Mouse (Mus musculus) CH12.LX (cell line): Measurements from ENCODE around the gene Mad1l1. TPM values are rescaled to one million over a fixed set of nuclear protein-coding genes. Genes with fewer than 3 reads are reported as not detected.

Experiments
- DNase-seq: peaks from one replicate; pipeline ENCODE4 v3.0.0-alpha.2; 2013; ENCODE audit errors: extremely low read depth
- H3K27ac ChIP-seq: 2 replicates; pipeline ENCODE4 v1.5.1; 2012; ENCODE audit warnings: low read depth, mild to moderate bottlenecking, control low read depth, moderate library complexity; ENCODE audit not compliant: insufficient read depth
- H3K27me3 ChIP-seq: replicated peaks from 2 replicates; pipeline ENCODE3; 2012; ENCODE audit warnings: inconsistent platforms
- H3K36me3 ChIP-seq, 2 experiments: replicated peaks in 1 of 2; 2 replicates each; pipeline versions ENCODE3 to v1.6.1; 2012; ENCODE audit warnings: inconsistent platforms in 1 of 2, low read length in 1 of 2, mild to moderate bottlenecking in 1 of 2, mixed read lengths in 1 of 2, moderate library complexity in 1 of 2; ENCODE audit not compliant: control insufficient read depth in 1 of 2, insufficient read depth in 1 of 2
- H3K4me1 ChIP-seq, 2 experiments: 2 replicates each; pipeline ENCODE4 v1.6.1; 2012; ENCODE audit warnings: inconsistent platforms in 1 of 2, moderate library complexity in 1 of 2; ENCODE audit not compliant: insufficient read depth in 2 of 2, control insufficient read depth in 1 of 2
- H3K4me2 ChIP-seq: 2 replicates; pipeline ENCODE4 v1.6.1; 2012; ENCODE audit warnings: low read depth, mild to moderate bottlenecking, control low read depth; ENCODE audit not compliant: poor library complexity, insufficient read depth, severe bottlenecking
- H3K4me3 ChIP-seq, 3 experiments: fragments of 150-350 bp in 1 of 3; sonication (generic) in 1 of 3; replicated peaks in 1 of 3; 2 replicates each; pipeline versions ENCODE3 to v1.5.1; 2011 to 2012; ENCODE audit warnings: low read depth in 2 of 3, low read length in 2 of 3, mild to moderate bottlenecking in 2 of 3, moderate library complexity in 2 of 3, control low read depth in 1 of 3, improper control_type of control experiment in 1 of 3, inconsistent platforms in 1 of 3, mixed read lengths in 1 of 3; ENCODE audit not compliant: poor library complexity in 1 of 3
- H3K79me2 ChIP-seq: replicated peaks from 2 replicates; pipeline ENCODE4 v1.6.1; 2012; ENCODE audit warnings: mild to moderate bottlenecking, moderate library complexity; ENCODE audit not compliant: control insufficient read depth, poor library complexity, insufficient read depth, severe bottlenecking; ENCODE audit errors: extremely low read depth
- H3K9ac ChIP-seq: 2 replicates; pipeline ENCODE4 v1.6.1; 2012; ENCODE audit warnings: low read depth, mild to moderate bottlenecking, control low read depth, moderate library complexity; ENCODE audit not compliant: insufficient read depth
- H3K9me3 ChIP-seq: replicated peaks from 2 replicates; pipeline ENCODE3; 2012; ENCODE audit warnings: low read length, inconsistent platforms, mixed read lengths
- ELF1 ChIP-seq: IDR thresholded peaks from 2 replicates; pipeline ENCODE4 v1.6.1; 2014; ENCODE audit warnings: low read depth, mild to moderate bottlenecking, inconsistent platforms, low read length, improper control_type of control experiment
- EP300 ChIP-seq: IDR thresholded peaks from 2 replicates; pipeline ENCODE4 v1.6.1; 2011; ENCODE audit warnings: low read length, improper control_type of control experiment
- GABPA ChIP-seq: IDR thresholded peaks from 2 replicates; pipeline ENCODE4 v1.6.1; 2012; ENCODE audit warnings: low read depth, low read length, improper control_type of control experiment, inconsistent platforms; ENCODE audit not compliant: insufficient replicate concordance
- MXI1 ChIP-seq: IDR thresholded peaks from 2 replicates; pipeline ENCODE4 v1.6.1; 2011; ENCODE audit warnings: mild to moderate bottlenecking, low read depth, low read length, improper control_type of control experiment
- MYC ChIP-seq: IDR thresholded peaks from 2 replicates; pipeline ENCODE4 v1.6.1; 2011; ENCODE audit warnings: low read depth, mild to moderate bottlenecking, improper control_type of control experiment, low read length
- PAX5 ChIP-seq: IDR thresholded peaks from 2 replicates; pipeline ENCODE4 v1.6.1; 2012; ENCODE audit warnings: low read length, inconsistent platforms, mixed read lengths
- POLR2A ChIP-seq: IDR thresholded peaks from 2 replicates; pipeline ENCODE4 v1.6.1; 2011; ENCODE audit warnings: low read depth, mild to moderate bottlenecking, improper control_type of control experiment, low read length
- SMC3 ChIP-seq: IDR thresholded peaks from 2 replicates; pipeline ENCODE4 v1.6.1; 2011; ENCODE audit warnings: low read depth, low read length, improper control_type of control experiment
- TCF12 ChIP-seq: IDR thresholded peaks from 2 replicates; pipeline ENCODE4 v1.6.1; 2014; ENCODE audit warnings: low read depth, mild to moderate bottlenecking, inconsistent platforms, low read length, improper control_type of control experiment
- UBTF ChIP-seq: IDR thresholded peaks from 2 replicates; pipeline ENCODE4 v1.6.1; 2012; ENCODE audit warnings: low read depth, mild to moderate bottlenecking, inconsistent platforms, low read length, improper control_type of control experiment, moderate library complexity
- USF1 ChIP-seq: IDR thresholded peaks from 2 replicates; pipeline ENCODE4 v1.6.1; 2014; ENCODE audit warnings: low read depth, mild to moderate bottlenecking, inconsistent platforms, low read length, improper control_type of control experiment
- USF2 ChIP-seq: conservative IDR thresholded peaks from 2 replicates; pipeline ENCODE4 v1.6.1; 2011; ENCODE audit warnings: low read depth, low read length, improper control_type of control experiment
- ZKSCAN1 ChIP-seq: IDR thresholded peaks from 2 replicates; pipeline ENCODE4 v1.6.1; 2012; ENCODE audit warnings: low read depth, inconsistent platforms, low read length, improper control_type of control experiment, borderline replicate concordance
- ZMIZ1 ChIP-seq: IDR thresholded peaks from 2 replicates; pipeline ENCODE4 v1.6.1; 2012; ENCODE audit warnings: low read depth, mild to moderate bottlenecking, inconsistent platforms, low read length, improper control_type of control experiment
- ZNF384 ChIP-seq: IDR thresholded peaks from 2 replicates; pipeline ENCODE4 v1.6.1; 2012; ENCODE audit warnings: low read depth, low read length, improper control_type of control experiment, inconsistent platforms
- dilution Hi-C: fragments of 300-500 bp; cut with MboI; formaldehyde crosslinking; loops from 2 replicates; pipeline ENCODE4 v1.14.3; 2020; ENCODE audit warnings: low sequenced_read_pairs; ENCODE audit not compliant: extremely low pct_unique_long_range_greater_than_20kb, extremely low pct_ligation_motif_present
- in situ Hi-C: fragments of 300-500 bp; cut with MboI; formaldehyde crosslinking; loops from 3 replicates; pipeline ENCODE4 v1.14.3; 2019; ENCODE audit warnings: low sequenced_read_pairs, low pct_ligation_motif_present, low pct_unique_long_range_greater_than_20kb, mixed read lengths
- polyA plus RNA-seq: library from polyadenylated mRNA; unstranded; fragments of >175 nt; gene quantifications from 2 replicates; pipeline ENCODE4 v1.2.1, GENCODE M21; 2012; ENCODE audit warnings: low read depth; ENCODE audit not compliant: insufficient read length
- total RNA-seq, 2 experiments: library from RNA; depleted of rRNA; stranded (reverse); fragments of 300-350 nt in 1 of 2; fragments of >200 nt in 1 of 2; gene quantifications; 2 replicates each; pipeline ENCODE4 v1.2.3; 2012 to 2014

Mad1l1 gene
- total and polyA plus RNA-seq, 3 experiments = 24.8 to 45.6 (median 28.9) TPM

- H3K4me2 ChIP-seq = no peak overlapping the region
- peaks cover 0 to 28% of the 10 kb centered on the region in 2 experiments; a peak in 2 of 4 replicates for H3K4me1 ChIP-seq
- dilution Hi-C loops = no loop called here
- H3K27me3 ChIP-seq = no peaks in the 10 kb centered on the region
- no peak overlapping the region for H3K9ac ChIP-seq
- no peak overlapping the region for H3K27ac ChIP-seq
- no peaks in the 10 kb centered on the region for H3K9me3 ChIP-seq
- H3K4me3 ChIP-seq = no peak overlapping the region
- TF ChIP-seq ZNF384 (no peak), MYC (no peak), POLR2A (no peak), GABPA (no peak)
- in situ Hi-C loops = loop anchor here (25.0 kb wide), 1 partner anchor 439 kb away; the partner anchor contains the start of genes Gm26938 and Psmg3
- peaks cover 13 to 82% of the 10 kb centered on the region in 2 experiments for H3K36me3 ChIP-seq
- no peak for DNase-seq
- no peaks in the 10 kb centered on the region for H3K79me2 ChIP-seq
Observed at GRCm38 (mm10) chr5:140276779-140277178, 44.6 kb downstream of the Mad1l1 start.

GRCm38 (mm10) chr5:140270976-140271685 is 50.2 kb downstream of the Mad1l1 start:
- Histone ChIP-seq H3K27me3 (no peaks in the 10 kb centered on the region), H3K27ac (no peak overlapping the region), H3K79me2 (no peaks in the 10 kb centered on the region; the same call in 1 of the 2 replicates), H3K36me3 (peaks cover 7 to 74% of the 10 kb centered on the region in 2 experiments), H3K4me1 (peaks cover 0 to 42% of the 10 kb centered on the region in 2 experiments; a peak in 2 of 4 replicates), H3K9ac (no peak overlapping the region), H3K4me2 (no peak overlapping the region), H3K9me3 (no peaks in the 10 kb centered on the region), H3K4me3 (no peak overlapping the region)
- no peak for TF ChIP-seq PAX5
- TF ChIP-seq TCF12 = no peak
- no peak for TF ChIP-seq MXI1
- TF ChIP-seq EP300 = no peak
- no peak for TF ChIP-seq USF1
- TF ChIP-seq ZMIZ1 = no peak
- no peak for TF ChIP-seq SMC3
- in situ Hi-C loops (no loop called here), dilution Hi-C loops (no loop called here)
- DNase-seq = no peak

- Histone ChIP-seq H3K4me2 (no peak overlapping the region), H3K9me3 (no peaks in the 10 kb centered on the region), H3K36me3 (peaks cover 7 to 59% of the 10 kb centered on the region in 2 experiments), H3K27me3 (no peaks in the 10 kb centered on the region), H3K27ac (no peak overlapping the region), H3K4me3 (no peak overlapping the region), H3K4me1 (peaks cover 17 to 53% of the 10 kb centered on the region in 2 experiments), H3K79me2 (no peaks in the 10 kb centered on the region; the same call in 1 of the 2 replicates), H3K9ac (no peak overlapping the region)
- dilution Hi-C loops (no loop called here), in situ Hi-C loops (no loop called here)
- no peak for DNase-seq
- no peak for TF ChIP-seq ZKSCAN1
- TF ChIP-seq ELF1 = no peak
- no peak for TF ChIP-seq UBTF
- TF ChIP-seq USF2 = no peak
Observed at GRCm38 (mm10) chr5:140268396-140268795, 53.0 kb downstream of the Mad1l1 start.
